Mouse (Mus musculus) C2C12 (cell line): ENCODE data around the gene Kctd21.

Experiments used
- CTCF ChIP-seq: IDR thresholded peaks from one replicate; pipeline ENCODE4 v1.5.1; 2011; ENCODE audit not compliant: control insufficient read depth, insufficient read depth, insufficient read length
- FOSL1 ChIP-seq: IDR thresholded peaks from one replicate; pipeline ENCODE4 v1.8.0; 2011; ENCODE audit warnings: mild to moderate bottlenecking, low read length; ENCODE audit not compliant: poor library complexity, insufficient read depth, severe bottlenecking
- USF1 ChIP-seq: IDR thresholded peaks from one replicate; pipeline ENCODE4 v1.6.1; 2011; ENCODE audit warnings: low read depth, mild to moderate bottlenecking, control low read depth, moderate library complexity

GRCm38 (mm10) chr7:97344655-97345054 is 12.5 kb downstream of the Kctd21 start:
- TF ChIP-seq CTCF (no peak), USF1 (no peak), FOSL1 (no peak)
